Mouse (Mus musculus): ENCODE data around the gene Dact3. TPM values are rescaled to one million over a fixed set of nuclear protein-coding genes. Genes with fewer than 3 reads are reported as not detected.

The Dact3 gene
- total RNA-seq, 2 experiments from 2014 or later: 3.9 to 7.1 TPM

DNA sequence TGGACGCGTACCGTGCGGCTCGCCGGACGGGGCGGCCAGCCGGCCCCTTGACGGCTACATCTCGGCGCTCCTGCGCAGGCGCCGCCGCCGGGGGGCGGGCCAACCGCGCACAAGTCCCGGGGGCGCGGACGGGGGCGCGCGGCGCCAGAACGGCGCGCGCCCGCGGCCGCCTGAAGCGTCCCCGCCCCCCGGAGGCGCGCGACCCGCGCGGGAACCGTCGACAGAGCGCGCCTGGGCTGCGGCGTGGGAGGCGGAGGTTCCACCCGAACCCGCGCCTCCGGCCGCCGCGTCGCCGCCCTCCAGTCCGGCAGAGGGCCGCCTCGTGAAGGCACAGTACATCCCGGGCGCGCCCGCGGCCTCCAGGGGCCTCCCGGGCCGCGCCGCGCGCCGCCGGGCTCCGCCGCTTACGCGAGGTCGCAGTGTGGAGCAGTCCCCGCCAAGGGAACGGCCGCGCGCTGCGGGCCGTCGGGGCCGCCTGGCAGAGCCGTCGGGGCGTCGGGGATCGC, 10.2 kb downstream of the Dact3 start:
- DNase-seq: no peak
- intact Hi-C loops (cut with DNase I; ENCODE audit: low total_unique reads): no loop called here

DNA sequence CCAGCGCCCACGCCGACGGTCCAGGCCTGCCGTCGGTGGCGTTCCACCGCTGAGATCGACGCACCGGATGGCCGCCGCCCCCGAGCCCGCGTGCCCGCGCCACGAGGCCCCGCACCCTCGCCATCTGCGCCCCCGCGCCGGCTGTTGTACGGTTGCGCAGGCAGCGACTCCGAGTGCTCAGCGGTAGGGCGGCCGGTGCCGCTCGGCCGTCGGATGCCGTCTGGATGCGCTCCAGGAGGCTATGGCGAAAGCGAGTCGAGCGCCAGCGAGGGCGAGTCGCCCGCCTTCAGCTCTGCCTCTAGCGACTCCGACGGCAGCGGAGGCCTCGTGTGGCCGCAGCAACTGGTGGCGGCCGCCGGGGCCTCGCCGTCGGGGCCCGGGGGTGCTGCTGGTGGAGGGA, 10.8 kb downstream of the Dact3 start:
- intact Hi-C loops (cut with DNase I; ENCODE audit: low total_unique reads): no loop called here
- DNase-seq: no peak

DNA sequence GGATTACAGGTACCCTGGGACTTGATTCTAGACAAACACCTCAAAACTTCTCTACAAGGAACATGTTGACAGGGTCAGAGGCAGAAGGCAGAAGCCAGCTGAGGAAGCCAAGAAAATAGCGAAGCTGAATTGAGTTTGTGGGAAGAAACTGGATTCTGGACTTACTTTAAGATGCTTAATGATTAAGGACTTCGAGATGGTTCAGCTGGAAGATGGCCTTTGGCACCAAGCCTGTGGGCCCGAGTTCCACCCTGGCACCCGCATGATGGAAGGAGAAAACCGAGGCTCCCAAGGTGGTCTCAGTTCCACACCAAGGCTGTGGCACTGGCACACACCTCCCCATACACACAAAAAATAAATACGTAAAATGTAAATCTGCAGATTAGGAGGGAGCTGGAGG, 15.4 kb downstream of the Dact3 start:
- no peak for DNase-seq
- intact Hi-C loops (cut with DNase I; ENCODE audit: low total_unique reads): no loop called here

GRCm38 (mm10) chr7:16890944-16891343, 15.8 kb downstream of the Dact3 start:
- intact Hi-C loops (cut with DNase I; ENCODE audit: low total_unique reads): no loop called here
- DNase-seq: peak; percentile 88

DNA sequence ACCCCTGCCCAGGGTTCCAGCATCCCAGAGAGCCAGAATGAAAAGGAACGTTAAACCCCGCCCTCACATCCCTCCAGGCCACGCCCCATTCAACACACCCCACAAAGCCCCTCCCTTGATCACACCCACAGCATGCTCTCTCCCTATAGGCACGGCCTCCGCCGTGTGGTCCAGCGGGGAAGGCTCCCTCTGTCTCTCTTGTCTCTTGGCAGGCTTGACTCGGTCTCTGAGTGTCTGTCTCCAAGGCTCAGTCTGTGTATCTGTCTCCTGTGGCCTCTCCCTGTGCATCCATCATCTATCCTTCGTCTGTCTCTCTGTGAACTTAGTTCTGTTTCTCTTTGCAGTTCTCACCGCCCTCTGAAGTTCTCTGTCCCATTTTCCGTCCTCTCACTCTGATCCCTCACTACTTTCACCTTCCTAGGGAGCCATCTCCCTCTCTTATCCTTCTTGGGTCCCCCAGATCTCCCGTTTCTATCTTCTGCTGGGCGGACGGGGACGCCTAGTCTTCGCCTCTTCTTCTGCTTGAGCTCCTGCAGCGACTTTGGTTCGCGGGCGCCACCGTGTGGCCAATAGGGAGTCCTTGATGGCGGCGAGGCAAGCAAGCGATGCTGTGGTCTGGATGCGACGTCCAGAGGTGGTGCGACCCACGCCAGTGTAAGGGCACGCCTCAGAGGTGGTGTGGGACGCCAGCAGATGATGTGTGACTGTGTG, 16.7 kb downstream of the Dact3 start, which contains the start of gene Gng8:
Gng8 (plus strand) TSS at position 146 of the 711 bp plus-strand sequence.
- intact Hi-C loops (cut with DNase I; ENCODE audit: low total_unique reads): no loop called here
- peak; percentile 89 for DNase-seq

GRCm38 (mm10) chr7:16892352-16892730, 17.2 kb downstream of the Dact3 start:
- no peak for DNase-seq
- intact Hi-C loops (cut with DNase I; ENCODE audit: low total_unique reads): no loop called here

- intact Hi-C loops (cut with DNase I; ENCODE audit: low total_unique reads): loop anchor here (2.0 kb wide), 1 partner anchor 21 kb away; no protein-coding TSS in a partner anchor
- DNase-seq: no peak
Measured at GRCm38 (mm10) chr7:16893612-16894011, 18.5 kb downstream of the Dact3 start.

- intact Hi-C loops (cut with DNase I; ENCODE audit: low total_unique reads): loop anchor here (2.0 kb wide), 1 partner anchor 21 kb away; no protein-coding TSS in a partner anchor
- no peak for DNase-seq
Measured at GRCm38 (mm10) chr7:16894279-16894678, 19.2 kb downstream of the Dact3 start.

- peak; percentile 84 for DNase-seq
- intact Hi-C loops (cut with DNase I; ENCODE audit: low total_unique reads): loop anchor here (2.0 kb wide), 1 partner anchor 20 kb away; no protein-coding TSS in a partner anchor
Measured at GRCm38 (mm10) chr7:16895000-16895399, 19.9 kb downstream of the Dact3 start.

- DNase-seq: no peak
- intact Hi-C loops (cut with DNase I; ENCODE audit: low total_unique reads): loop anchor here (2.0 kb wide), 1 partner anchor 19 kb away; no protein-coding TSS in a partner anchor
Measured at GRCm38 (mm10) chr7:16895511-16895910, 20.4 kb downstream of the Dact3 start.

GRCm38 (mm10) chr7:16900526-16900925, 25.4 kb downstream of the Dact3 start:
- DNase-seq: no peak
- intact Hi-C loops (cut with DNase I; ENCODE audit: low total_unique reads): no loop called here

DNA sequence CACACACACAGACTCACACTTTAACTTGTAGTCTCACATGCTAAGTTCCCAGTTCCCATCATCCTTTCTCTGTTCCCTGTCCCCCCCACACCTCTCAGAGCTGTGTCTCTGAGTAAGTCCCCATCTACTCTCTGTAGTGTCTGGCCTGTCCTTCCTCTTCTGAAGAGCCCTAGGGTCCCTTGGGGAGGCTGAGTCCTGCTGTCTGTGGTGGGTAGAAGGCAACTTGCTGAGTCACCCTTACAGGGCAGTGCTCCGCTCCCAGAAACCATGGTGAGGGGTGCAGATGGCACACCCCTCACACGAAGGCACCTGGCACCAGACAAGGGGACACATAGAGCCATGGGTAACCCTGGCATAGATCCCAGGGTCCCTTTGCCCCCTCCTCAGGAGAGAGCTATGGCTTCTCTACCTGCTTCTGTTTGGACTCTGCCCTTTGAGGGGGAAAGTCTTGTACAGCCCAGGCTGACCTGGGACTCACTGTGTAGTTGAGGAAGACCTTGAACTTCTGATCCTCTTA, 28.4 kb downstream of the Dact3 start:
- intact Hi-C loops (cut with DNase I; ENCODE audit: low total_unique reads): no loop called here
- no peak for DNase-seq

GRCm38 (mm10) chr7:16904120-16904675, 29.1 kb downstream of the Dact3 start:
- no peak for DNase-seq
- intact Hi-C loops (cut with DNase I; ENCODE audit: low total_unique reads): no loop called here

DNA sequence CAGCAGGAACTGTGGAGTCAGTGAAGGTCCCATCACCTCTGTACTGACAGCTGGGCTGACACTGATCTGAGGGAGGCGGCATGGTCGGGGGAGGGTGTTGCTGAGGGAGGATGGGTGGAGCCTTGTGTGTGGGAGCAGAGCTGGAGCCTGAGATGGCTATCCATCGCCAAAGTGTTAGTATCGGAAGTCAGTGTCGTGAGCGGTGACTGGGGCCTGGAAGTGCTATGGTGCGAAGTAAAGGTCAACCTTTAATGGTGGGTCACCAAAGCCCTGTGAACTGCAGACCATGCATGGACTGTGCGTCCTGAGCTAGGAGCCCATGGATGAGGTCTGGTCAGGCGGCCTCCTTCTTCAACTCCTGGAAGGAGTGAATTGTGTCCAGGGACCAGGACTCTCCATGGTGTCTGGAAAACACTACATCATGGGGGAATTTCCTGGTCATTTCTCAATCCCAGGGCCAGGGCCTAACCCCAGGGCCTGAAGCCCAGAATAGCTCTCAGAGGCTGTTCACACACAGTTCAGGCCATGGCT, 30.4 kb downstream of the Dact3 start:
- intact Hi-C loops (cut with DNase I; ENCODE audit: low total_unique reads): loop anchor here (5.0 kb wide), 1 partner anchor 78 kb away; no protein-coding TSS in a partner anchor
- peak; percentile 55 for DNase-seq

DNA sequence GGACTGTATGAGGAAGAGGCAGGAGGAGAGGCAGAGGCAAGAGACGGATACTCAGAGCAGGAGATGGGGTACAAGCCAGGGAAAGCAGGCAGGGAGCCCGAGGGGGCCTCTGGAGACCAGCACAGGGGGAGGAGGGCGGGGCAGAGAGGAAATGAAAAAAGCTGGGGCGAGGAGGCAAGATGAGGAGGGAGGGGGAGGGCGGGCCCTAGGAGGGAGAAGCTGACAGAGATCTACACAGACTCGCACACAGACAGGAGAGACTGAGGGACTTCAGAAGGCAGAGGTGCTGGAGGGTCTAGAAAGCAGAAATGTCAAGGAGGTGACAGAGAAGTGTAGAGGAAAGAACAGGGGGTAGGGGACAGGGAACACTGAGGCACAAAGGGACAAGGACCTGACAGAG, 31.2 kb downstream of the Dact3 start, which contains the start of gene Ptgir:
Ptgir (plus strand) TSS at position 210 of the 400 bp plus-strand sequence.
- peak; percentile 83 for DNase-seq
- intact Hi-C loops (cut with DNase I; ENCODE audit: low total_unique reads): loop anchor here (5.0 kb wide), 1 partner anchor 79 kb away; no protein-coding TSS in a partner anchor

- no peak for DNase-seq
- intact Hi-C loops (cut with DNase I; ENCODE audit: low total_unique reads): loop anchor here (5.0 kb wide), 1 partner anchor 80 kb away; no protein-coding TSS in a partner anchor
Measured at GRCm38 (mm10) chr7:16906889-16907559, 31.9 kb downstream of the Dact3 start.

DNA sequence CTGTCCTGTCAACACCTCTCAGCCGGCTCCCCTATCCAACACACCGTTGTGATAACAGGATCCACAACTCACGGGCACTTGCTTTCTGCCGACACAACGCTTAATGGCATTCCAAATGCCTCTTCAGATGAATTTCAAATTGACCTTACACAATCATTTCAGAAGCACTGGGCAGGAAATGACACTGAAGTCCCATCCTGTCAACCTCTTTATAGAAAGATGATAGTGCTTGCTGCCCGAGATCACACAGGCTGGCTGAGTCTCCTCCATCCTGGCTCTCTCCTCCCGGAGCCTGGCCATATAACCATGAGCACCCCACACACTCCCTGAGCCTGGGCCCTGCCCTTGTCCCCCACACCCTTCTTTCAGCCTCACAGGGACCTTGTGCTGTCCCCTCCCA, 32.7 kb downstream of the Dact3 start:
- no peak for DNase-seq
- intact Hi-C loops (cut with DNase I; ENCODE audit: low total_unique reads): loop anchor here (5.0 kb wide), 1 partner anchor 81 kb away; no protein-coding TSS in a partner anchor

DNA sequence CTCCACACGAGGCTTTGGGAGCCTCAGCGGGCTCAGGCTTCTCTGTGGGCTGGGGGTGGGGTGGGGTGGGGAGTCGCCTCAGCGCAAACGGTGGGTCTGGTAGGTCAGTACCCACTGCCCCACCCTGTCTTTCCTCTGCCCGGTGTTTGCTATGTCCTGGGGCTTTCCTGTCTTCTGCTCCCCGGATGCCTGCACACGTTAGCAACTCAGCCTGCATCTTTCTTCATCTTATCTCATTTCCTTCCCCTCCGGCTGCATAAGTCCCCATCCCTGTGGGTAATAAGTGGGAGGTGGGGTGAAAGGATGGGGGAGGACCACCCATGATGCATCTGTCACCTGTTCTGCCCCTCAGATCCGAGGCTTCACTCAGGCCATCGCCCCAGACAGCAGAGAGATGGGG, 33.2 kb downstream of the Dact3 start:
- intact Hi-C loops (cut with DNase I; ENCODE audit: low total_unique reads): loop anchor here (5.0 kb wide), 1 partner anchor 81 kb away; no protein-coding TSS in a partner anchor
- no peak for DNase-seq

- intact Hi-C loops (cut with DNase I; ENCODE audit: low total_unique reads): loop anchor here (5.0 kb wide), 1 partner anchor 82 kb away; no protein-coding TSS in a partner anchor
- no peak for DNase-seq
Measured at GRCm38 (mm10) chr7:16908859-16909258, 33.7 kb downstream of the Dact3 start.
